Mouse (Mus musculus) cerebellum, adult 9-10 months (tissue): Measurements from ENCODE around the gene Nmnat1.
A peak's percentile ranks its signal among the peaks of the same experiment; 100 is the strongest.
"Not testable (repeated sequence)": the region's sequence is repeated elsewhere in the genome, so short reads cannot be mapped to it uniquely, and the experiment has no call there.

Source experiments
- DNase-seq: peaks from one replicate; pipeline ENCODE4 v3.0.0; 2022

Gene Nmnat1

DNA sequence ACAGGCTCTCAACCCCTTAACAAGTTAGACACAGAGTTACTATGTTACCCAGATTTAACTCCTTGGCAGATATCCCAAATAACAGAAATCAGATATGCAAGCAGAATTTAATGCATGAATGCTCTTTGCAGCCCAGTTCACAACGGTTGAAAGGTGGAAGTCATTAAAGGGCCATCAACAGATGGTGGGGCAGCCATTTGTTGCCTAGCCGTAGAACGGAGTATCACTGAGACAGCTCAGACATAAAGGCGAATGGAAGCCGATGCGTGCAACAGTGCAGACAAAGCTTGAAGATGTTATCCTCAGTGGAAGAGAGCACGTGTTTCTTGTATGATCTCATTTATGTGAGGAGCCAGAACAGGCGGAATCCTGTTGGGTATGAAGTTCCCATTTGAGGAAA, 44.4 kb downstream of the Nmnat1 start:
- no peak for DNase-seq

DNA sequence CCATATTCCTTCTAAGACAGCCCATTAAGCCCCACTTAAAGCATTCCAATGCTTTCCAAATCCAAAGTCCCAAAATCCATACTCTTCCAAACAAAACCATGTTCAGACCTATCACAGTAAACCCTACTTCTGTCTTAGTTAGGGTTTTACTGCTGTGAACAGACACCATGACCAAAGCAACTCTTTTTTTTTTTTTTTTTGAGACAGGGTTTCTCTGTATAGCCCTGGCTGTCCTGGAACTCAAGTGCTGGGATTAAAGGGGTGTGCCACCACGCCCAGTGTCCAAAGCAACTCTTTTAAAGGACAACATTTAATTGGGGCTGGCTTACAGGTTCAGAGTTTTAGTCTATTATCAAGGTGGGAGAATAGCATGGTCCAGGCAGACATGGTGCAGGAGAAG, 53.1 kb downstream of the Nmnat1 start:
- not testable (repeated sequence) for DNase-seq

- peak; percentile 94 for DNase-seq
Measured at GRCm38 (mm10) chr4:149429592-149429991, 55.4 kb downstream of the Nmnat1 start.

DNA sequence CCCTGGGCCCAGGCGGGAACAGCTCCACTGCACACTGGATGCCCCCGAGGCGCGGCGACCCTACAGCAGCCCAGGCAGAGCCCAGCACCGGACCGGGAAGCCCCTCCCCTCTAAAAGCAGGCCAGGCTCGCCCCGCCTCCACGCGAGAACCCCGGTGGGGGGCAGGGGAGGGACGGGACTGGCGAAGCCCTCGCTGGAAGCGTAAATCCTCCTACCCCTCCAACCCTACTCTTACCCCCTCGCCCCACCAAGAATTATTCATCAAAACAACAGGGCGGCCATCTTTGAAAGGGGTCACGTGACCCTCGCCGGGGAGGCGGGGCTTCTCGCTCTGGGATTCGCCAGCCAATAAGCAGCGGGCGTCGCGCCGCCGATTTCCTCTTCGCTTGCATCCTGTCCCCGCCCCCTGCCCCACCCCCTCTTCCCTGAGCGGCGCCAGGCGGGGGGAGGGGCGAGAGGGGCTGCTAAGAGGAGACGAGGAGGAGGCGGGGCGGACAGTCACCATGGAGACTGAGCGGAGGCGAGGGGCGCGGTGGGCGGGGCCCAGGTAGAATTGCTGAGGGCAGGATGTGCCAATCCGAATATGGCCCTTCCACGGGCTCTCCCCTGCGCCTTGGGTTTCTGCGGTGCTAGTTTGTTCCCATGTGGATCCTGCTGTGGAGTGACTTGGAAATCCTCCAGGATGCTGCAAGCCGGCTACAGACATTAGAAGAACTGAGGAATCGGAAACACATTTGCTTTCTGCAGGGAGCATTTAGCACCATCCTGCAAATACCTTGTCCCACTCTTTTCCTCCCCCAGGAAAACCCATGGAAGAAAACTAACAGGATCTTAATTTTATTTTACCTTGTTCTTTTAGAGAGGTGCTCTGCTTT, 58.4 kb downstream of the Nmnat1 start, which contains the start of gene Ube4b:
TSS of gene Ube4b (minus strand) at position 425 of the 875 bp plus-strand sequence.
- DNase-seq, result peak; percentile 97

DNA sequence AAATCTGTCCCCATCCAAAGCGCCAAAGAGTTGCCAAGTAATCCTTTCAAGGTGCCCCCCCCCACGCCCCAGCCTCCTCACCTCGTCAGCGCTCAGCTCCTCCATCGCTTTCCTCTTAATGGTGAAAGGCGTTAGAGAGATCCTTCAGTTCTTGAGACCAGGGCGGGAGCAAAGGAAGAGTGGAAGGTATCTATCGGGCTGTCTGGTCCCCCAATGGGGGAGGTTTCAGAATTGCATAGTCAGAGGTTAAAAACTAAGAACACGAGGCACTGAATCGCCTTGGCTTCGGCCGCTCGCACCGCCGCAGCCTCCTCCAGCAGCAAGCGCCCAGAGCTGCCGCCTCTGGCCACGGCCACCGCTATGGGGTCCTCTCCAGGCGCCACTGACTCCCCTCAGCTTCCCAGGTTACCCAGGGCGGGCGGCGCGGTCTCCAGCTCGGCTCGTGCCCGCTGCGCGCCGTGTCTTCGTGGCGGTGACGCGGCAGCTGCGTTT, 59.2 kb downstream of the Nmnat1 start:
- DNase-seq, result peak; percentile 67

- DNase-seq, result no peak
Measured at GRCm38 (mm10) chr4:149424755-149425154, 60.2 kb downstream of the Nmnat1 start.

GRCm38 (mm10) chr4:149417854-149418365, 67.1 kb downstream of the Nmnat1 start:
- no peak for DNase-seq
